Mouse (Mus musculus) small intestine, adult 2 months (tissue): Measurements from ENCODE around the gene Herc2.

ENCODE experiments used
- CTCF ChIP-seq: fragments of 200-500 bp; IDR thresholded peaks from 2 replicates; pipeline ENCODE4 v1.5.1; 2012; ENCODE audit warnings: low read depth, mild to moderate bottlenecking, control low read depth, inconsistent platforms, low read length, moderate library complexity, mixed read lengths; ENCODE audit not compliant: insufficient replicate concordance, insufficient read length; ENCODE audit errors: extremely low read depth
- POLR2A ChIP-seq: fragments of 200-500 bp; IDR thresholded peaks from 2 replicates; pipeline ENCODE4 v1.6.1; 2012; ENCODE audit warnings: low read depth, mild to moderate bottlenecking, control low read depth, inconsistent platforms, low read length, moderate library complexity

DNA sequence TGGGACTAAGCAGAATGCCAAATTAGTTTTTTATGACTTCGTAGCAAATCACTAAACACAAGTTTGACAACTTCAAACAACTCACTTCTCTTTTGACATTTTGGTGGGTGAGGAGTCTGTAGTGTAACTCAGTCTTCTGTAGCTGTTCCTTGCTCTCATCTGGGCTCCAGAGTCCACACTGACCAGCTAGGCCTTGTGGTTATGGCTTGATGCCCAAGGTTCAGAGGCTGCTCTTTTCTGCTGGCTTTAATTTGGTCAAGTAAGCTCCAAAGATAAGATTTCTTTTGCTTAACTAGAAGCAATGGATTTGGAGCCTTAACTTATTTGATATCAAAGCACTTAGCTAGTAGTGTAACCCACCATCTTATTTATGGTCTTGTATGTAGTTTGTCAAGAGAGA, 14.9 kb downstream of the Herc2 start:
- TF ChIP-seq CTCF (no peak), POLR2A (no peak)
